Mouse (Mus musculus) heart, postnatal 0 days (tissue): ENCODE results near the gene Agpat3.

Source experiments
- CTCF ChIP-seq: IDR thresholded peaks from 2 replicates; pipeline ENCODE4 v1.5.1; 2016; ENCODE audit warnings: antibody characterized with exemption, control low read depth, low read depth
- EP300 ChIP-seq: IDR thresholded peaks from 2 replicates; pipeline ENCODE4 v1.6.1; 2016; ENCODE audit warnings: antibody characterized with exemption, low read depth

DNA sequence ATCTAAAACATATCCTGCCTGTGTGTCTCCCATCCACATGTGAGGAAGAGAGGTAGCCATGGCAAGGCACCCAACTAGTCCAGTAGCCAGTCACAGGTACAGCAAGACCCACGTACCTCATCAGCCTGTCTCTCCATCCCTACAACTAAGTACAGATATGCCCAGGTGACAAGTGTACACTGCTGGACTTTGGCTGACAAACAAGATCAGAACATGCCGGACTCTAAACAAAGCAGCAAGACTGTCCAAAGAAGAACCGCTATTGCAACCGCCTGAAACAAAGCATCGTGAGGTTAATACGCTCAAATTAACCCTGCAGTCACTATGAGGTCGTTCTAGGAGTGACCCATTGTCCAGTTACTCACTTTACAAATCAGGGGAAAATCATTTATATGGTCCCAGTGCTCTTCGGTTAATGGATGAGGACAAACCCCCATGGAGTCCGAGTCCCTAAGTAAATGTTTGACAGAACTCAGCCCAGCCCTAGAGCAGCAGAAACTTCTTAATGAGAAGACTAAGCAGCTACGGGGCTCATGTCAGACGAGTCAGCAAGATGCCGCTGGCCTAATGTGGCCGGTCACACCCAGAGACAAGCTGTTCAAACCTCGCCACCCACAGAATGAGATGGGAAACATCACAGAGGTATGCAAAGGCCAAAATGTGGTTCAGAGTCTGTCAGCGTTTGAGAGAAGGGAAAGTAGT lies 2.7 kb downstream of the Agpat3 start:
- no peak for TF ChIP-seq EP300
- no peak for TF ChIP-seq CTCF
